Mouse (Mus musculus) effector memory CD4-positive, alpha-beta T cell, adult 5 months (primary cell): Measurements from ENCODE around the gene Cd300c. TPM values are rescaled to one million over a fixed set of nuclear protein-coding genes. Genes with fewer than 3 reads are reported as not detected.

Experiments
- polyA plus RNA-seq: library from polyadenylated mRNA; unstranded; fragments of 100-300 nt; shearing (Covaris generic); gene quantifications from one replicate; pipeline ENCODE4 v1.2.1, GENCODE M21; 2017

Gene Cd300c
- not detected for polyA plus RNA-seq

DNA sequence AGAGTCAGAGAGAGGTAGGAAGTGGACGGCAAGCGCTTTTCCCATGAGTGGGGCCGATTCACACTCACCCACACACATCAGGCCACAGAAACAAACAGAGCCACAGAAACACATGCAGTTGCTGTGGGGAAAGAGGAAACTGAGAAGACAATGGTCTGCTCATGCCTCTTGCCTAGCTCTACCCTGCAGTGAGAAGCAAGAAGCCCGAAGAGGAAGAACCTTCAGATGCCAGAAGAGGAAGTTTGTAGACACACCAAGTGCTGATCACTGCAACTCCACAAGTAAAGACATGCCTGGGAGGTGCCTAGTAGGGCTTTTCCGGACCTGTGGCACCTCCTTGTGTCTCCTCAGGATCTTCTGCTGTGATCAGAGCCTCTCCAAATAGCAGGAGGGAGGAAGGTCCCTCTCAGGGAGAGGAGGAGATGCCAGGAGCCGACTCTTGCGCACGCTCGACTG lies at the start of gene Cd300c:
Cd300c (minus strand) TSS at position 406 of the 456 bp plus-strand sequence.

DNA sequence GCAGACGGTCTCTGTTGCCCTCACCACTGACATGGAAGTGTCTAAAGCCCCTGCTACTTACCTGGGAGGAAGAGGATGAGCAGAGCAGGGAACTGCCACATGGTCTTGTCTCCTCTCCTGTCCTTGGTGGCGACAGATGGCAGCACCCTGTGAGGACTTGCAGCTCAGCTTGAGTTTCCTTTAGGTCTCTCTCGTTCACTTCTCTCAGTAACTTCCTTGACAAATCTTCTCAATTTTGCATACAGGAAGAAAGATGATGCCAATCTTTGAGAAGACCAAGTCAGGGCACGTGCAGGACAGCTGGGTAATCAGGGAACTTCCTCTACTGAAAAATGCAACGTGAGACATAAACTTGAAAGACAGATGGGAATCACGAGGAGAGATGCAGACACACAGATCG lies 47.1 kb upstream of the Cd300c start, which contains the start of gene Cd300ld2:
Cd300ld2 (minus strand) TSS at position 101 of the 400 bp plus-strand sequence.

DNA sequence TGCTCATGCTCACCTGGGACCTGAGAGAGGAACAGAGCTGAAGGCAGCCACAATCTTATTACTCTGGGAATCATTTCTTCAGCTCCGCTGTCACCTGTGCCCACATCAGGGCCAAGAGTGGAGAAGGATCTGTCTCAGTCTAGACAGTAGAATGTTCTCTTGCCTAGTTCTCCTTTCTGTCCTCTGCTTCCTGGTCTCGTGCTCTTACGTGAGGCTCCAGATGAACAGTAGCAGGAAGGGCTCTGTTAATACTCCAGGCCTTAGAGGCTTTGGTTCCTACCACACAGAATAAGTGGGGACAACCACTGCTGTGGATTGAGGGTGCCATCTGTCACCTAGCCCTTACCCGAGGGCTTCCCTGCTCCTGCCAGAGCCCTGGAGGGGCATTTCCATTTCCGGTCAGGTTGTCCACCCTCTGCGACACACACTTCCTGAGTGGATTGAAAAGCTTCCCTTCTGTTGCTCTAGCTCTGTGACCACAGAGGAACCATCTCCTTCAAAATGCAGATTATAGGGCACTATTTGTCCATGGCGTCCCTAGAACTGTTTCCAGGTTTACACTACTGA lies 32.6 kb upstream of the Cd300c start, which contains the start of gene Cd300c2:
Cd300c2 (minus strand) TSS at position 407 of the 567 bp plus-strand sequence.

DNA sequence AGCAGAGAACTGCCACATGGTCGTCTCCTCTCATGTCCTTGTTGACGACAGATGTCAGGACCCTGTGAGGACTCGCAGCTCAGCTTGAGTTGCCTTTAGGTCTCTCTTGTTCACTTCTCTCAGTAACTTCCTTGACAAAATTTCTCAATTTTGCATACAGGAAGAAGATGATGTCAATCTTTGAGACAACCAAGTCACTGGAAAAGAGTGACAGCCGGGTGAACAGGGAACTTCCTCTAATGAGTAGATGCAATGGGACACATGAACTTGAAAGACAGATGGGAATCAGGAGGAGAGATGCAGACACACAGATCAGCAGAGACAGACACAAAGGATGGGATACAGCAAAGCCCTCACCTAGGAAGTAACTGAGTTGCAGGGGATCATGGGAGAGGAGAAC lies 20.8 kb upstream of the Cd300c start, which contains the start of gene Cd300ld:
Cd300ld (minus strand) TSS at position 130 of the 400 bp plus-strand sequence.

DNA sequence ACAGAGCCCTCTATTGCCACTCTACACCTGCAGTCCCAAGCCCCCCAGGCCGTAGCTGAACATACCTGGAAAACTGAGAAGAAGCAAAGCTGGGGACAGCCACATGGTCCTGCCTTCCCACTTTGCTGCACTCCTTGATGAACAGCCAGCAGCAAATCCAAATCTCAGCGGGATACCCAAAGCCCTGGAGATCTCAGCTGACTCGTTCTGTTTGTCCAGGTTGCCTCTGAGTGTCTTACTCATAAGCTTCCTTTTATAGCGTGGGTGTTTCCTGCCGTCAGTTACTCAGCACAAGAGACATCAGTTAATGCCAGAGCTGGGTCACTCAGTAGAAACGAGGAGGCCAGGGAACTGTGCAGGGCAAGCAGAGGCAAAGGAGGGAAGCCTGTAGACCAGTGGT lies 34.8 kb downstream of the Cd300c start, which contains the start of gene Cd300lb:
Cd300lb (minus strand) TSS at position 243 of the 400 bp plus-strand sequence.

Other genes with a start within 250 kb of the Cd300c start
- not detected for gene Dnaic2, start 241.7 kb downstream of the Cd300c start, polyA plus RNA-seq
- not detected for gene Kif19a, start 203.8 kb downstream of the Cd300c start, polyA plus RNA-seq
- 0.42 TPM for gene Btbd17, start 173.2 kb downstream of the Cd300c start, polyA plus RNA-seq
- not detected for gene Gpr142, start 170.2 kb downstream of the Cd300c start, polyA plus RNA-seq
- not detected for gene Gprc5c, start 118.0 kb downstream of the Cd300c start, polyA plus RNA-seq
- gene Cd300a, start 79.1 kb downstream of the Cd300c start, polyA plus RNA-seq, result 0.07 TPM
- gene Cd300lb, start 34.8 kb downstream of the Cd300c start, polyA plus RNA-seq, result not detected
- not detected for gene Cd300ld, start 20.8 kb upstream of the Cd300c start, polyA plus RNA-seq
- not detected for gene Cd300c2, start 32.7 kb upstream of the Cd300c start, polyA plus RNA-seq
- not detected for gene Cd300ld2, start 47.0 kb upstream of the Cd300c start, polyA plus RNA-seq
- not detected for gene Cd300ld4, start 57.9 kb upstream of the Cd300c start, polyA plus RNA-seq
- not detected for gene Cd300ld5, start 68.6 kb upstream of the Cd300c start, polyA plus RNA-seq
- gene Cd300ld3, start 79.3 kb upstream of the Cd300c start, polyA plus RNA-seq, result not detected
- not detected for gene Cd300e, start 93.0 kb upstream of the Cd300c start, polyA plus RNA-seq
- 73.7 TPM for gene Rab37, start 122.3 kb upstream of the Cd300c start, polyA plus RNA-seq
- 0.52 TPM for gene Cd300lf, start 164.8 kb upstream of the Cd300c start, polyA plus RNA-seq
- 179 TPM for gene Slc9a3r1, start 194.2 kb upstream of the Cd300c start, polyA plus RNA-seq
- gene Tmem104, start 218.3 kb upstream of the Cd300c start, polyA plus RNA-seq, result 11.8 TPM
- gene Nat9, start 218.7 kb upstream of the Cd300c start, polyA plus RNA-seq, result 7.1 TPM